Mouse (Mus musculus) left cerebral cortex, adult 8-10 months (tissue): ENCODE data around the gene Tenm1. TPM values are rescaled to one million over a fixed set of nuclear protein-coding genes. Genes with fewer than 3 reads are reported as not detected.

ENCODE experiments used
- DNase-seq, 2 experiments: peaks; one replicate each; pipeline ENCODE4 v3.0.0; 2022; ENCODE audit warnings: low spot score in 2 of 2
- total RNA-seq, 4 experiments: library from RNA; stranded (reverse); gene quantifications; 2 replicates each; pipeline ENCODE4 v1.2.4; 2022

Tenm1 gene
- total RNA-seq, 4 experiments from 2014 or later = 37.8 to 41.6 (median 38.5) TPM

DNA sequence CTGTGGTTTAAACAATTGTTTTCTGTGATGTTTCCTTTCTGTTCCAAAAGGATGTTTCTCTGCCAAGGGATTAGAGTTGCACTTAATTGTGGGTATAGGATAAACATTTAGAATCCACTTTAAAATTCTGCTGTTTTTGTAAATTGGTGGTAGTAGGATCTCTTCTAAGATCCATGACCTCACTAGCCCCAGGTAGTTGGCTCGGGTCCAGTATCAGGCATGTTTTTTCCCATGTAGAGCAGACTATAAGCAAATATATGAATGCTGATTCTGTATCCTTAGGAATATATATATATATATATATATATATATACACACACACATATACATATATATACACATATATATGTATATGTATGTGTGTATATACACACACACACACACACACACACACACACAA lies 567.2 kb downstream of the Tenm1 start:
- DNase-seq = no peak

- no peak for DNase-seq
Measured at GRCm38 (mm10) chrX:42781566-42781965, 647.4 kb downstream of the Tenm1 start.

GRCm38 (mm10) chrX:42718078-42718785 lies 710.7 kb downstream of the Tenm1 start:
- DNase-seq = no peak

DNA sequence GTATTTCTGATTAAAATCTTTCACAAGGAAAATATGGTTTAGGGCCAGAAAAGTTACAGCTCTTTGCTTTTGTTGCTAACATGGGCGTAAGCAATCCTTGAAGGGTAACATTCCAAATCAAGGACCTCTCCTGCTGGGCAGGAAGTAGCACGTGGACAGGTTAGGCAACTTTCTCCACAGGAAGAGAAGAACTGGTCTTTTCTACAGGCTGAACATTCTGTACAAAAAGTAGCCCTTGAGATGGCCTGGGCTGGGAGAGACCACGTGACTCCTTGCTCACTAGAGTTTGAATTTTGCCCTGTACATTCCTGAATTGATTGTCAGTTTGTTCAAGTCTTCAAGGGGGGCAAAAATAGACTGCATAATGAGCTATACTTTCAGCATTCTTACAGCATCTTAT lies 728.6 kb downstream of the Tenm1 start:
- DNase-seq = no peak

DNA sequence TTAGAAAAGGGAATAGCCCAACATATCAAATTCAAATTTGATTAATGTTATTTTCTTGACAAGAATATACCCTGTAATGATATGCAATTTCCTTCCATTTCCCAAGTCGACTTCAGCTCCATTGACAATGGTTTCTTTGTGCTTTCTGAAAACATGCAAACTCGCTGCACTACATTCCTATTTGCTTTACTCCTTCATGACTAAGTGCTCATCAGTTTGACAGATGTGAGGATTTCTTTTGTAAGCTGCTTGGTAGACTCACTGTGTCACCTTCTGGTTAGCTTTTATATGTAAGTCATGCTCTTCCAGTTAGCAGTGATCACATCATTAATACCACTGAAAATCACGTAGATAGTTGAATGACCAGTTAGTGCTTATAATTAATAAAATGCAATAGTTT lies 781.8 kb downstream of the Tenm1 start:
- no peak for DNase-seq

DNA sequence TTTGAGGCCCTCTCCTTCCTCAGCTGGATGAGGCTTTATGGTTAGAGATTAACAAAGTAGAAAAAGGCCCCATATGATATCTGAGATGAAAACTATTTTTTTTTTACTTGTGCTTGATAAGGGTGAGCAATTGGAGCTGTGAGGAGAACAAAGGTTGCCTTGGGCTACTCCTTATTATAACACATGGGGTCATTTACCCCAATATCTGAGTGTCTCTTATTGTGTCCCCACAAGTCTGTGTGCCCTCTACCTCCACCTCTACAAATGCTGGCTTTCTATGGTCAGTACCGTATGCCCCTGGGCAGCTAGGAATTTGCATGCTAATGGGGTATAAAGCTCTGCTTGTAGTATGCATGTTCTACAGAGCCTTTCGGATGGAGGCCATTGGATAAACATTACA lies 848.4 kb downstream of the Tenm1 start:
- no peak for DNase-seq

DNA sequence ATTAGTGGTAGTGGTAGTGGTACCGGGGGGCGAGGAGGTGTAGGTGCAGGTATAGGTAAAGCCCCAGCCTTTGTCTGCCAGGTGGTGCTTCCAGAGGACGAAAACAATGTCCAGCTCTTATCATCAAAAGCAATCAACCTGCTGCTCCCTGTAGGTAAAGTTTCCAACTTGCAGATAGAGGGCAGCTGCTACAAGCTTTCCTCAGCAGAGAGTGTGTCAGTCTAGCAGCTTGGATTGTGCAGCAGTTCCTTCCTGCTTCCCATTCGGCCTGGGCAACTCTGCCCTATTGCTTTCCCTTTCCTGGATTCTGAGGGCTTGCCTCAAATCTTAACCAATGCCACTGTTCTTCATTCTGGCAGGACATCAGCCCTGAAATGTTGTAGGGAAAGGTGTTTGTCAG lies 870.2 kb downstream of the Tenm1 start:
- DNase-seq = no peak

- peak; percentile 12 to 22 for DNase-seq
Measured at GRCm38 (mm10) chrX:42557284-42557683, 871.6 kb downstream of the Tenm1 start.

DNA sequence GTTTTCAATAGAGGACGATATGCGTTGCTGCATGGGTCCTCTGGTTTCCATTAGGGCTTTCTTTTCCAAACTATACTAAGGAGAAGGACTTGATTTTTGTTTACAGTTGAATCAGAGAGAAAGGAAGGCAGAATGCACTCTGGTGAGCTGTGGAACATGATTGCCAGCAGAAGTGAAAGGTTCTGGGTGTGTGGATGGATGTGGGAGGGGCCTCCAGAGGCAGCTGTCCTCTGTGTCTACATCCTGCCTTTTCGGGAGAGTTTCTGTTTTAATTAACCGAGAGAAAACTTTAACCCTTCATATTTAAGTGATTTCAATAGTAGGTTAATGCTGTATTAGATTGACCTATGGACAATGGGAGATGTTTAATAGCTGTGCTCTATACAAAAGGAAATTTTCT lies 880.4 kb downstream of the Tenm1 start:
- DNase-seq = no peak

DNA sequence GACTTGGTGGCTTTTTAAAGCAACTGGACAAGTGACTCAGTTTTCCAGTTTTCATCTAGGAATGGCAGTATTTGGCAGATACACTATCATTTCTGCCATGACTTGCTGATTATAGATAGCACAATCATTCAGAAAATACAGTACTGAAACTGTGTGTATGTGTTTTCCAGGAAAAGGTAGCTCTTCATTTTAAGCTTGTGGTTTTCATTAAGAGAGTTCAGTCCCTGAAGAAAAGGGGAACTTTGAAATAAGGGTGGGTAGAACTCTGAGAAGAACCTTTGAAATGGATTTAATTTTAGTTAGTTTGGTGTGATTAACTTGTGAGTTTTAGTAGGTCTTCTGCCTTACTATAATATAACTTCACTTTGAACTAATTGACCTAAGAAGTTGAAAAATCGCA lies 883.9 kb downstream of the Tenm1 start:
- DNase-seq = no peak

- DNase-seq = no peak
Measured at GRCm38 (mm10) chrX:42540756-42541053, 888.2 kb downstream of the Tenm1 start.

DNA sequence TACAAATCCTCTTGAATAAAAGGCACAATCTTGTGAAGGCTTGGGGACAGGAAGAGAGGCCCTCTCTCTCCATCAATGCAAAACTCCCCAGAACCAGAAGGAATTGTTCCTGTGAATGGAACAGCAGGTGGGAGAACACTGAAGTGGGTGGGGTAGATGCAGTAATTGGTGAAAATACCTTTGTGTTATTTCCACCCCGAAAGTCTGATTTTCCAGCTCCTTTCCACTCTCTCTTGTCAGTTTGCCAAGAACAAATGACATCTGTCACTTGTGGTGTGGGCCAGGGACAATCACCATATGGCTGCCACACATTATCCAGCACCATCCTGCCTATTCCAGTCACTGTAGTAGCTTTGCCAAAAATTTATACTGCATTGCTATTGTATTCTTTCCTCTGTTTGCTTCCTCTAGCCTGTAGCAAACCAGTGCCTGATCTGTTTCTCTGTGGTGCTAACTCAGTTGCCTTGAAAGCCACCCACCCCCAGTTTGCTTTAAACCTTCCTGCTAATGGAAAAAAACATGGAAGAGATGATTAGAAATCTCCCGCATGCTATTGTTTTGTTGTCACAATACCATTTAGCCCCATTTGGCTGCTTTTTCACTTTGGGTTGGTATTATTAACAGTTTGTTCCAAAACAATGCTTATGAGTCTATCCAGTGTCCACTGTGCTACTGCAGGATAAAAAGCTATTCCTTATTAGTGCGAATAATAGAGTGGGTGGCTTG lies 888.7 kb downstream of the Tenm1 start:
- DNase-seq = peak in 1 of 2 experiments; percentile 11

DNA sequence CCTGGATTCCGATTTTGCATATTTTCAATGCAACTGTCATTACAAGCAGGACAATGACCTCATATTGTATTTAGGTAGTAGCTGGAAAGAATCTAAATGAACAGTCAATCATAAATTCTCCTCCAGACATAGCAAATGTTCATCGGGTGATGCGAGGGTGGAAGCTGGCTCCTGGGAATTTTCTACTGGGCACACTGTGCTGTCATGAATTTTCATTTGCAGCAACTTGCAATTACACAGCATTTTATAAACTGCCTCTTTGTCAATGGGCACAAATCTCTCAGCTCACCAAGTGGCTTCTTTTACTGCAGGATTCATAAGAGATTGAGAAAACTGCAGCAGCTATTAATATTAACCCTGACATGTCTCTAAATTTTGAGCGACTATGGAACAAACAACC lies 898.2 kb downstream of the Tenm1 start:
- no peak for DNase-seq

DNA sequence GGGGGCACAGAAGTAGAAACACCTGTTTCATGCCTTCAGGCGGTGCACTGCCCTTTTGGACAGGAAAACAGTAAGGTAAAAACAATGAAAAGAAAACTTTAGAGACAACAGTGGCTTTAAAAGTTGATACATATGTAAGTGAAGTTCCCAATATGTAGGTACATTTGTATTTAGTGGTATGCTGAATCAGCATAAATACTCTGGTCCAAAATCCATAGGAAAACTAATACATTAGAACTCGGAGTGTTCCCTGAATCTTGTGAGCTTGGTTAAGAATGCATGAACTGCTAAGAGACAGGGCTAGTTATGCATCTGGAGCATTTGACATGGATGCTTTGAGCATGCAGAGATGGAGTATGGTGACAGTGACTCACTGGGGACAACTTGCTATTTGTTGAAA lies 906.1 kb downstream of the Tenm1 start:
- DNase-seq = no peak

DNA sequence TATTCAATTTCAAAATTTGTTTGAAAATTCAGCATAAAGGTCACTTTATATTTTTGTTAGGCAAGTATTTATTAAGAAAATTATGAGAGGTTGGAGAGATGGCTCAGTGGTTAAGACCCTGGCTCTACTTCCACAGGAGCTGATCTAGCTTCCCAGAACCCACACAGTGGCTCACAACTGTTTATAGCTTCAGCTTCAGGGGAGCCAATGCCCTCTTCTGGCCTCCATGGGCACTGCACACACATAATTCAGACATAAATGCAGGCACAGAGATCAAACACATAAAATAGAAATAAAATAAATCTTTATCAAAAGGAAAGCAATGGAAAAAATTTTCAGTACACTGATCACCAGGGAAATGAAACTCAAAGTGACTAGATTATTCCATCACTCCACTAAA lies 916.4 kb downstream of the Tenm1 start:
- no peak for DNase-seq

GRCm38 (mm10) chrX:42511105-42511504 lies 917.8 kb downstream of the Tenm1 start:
- no peak for DNase-seq

DNA sequence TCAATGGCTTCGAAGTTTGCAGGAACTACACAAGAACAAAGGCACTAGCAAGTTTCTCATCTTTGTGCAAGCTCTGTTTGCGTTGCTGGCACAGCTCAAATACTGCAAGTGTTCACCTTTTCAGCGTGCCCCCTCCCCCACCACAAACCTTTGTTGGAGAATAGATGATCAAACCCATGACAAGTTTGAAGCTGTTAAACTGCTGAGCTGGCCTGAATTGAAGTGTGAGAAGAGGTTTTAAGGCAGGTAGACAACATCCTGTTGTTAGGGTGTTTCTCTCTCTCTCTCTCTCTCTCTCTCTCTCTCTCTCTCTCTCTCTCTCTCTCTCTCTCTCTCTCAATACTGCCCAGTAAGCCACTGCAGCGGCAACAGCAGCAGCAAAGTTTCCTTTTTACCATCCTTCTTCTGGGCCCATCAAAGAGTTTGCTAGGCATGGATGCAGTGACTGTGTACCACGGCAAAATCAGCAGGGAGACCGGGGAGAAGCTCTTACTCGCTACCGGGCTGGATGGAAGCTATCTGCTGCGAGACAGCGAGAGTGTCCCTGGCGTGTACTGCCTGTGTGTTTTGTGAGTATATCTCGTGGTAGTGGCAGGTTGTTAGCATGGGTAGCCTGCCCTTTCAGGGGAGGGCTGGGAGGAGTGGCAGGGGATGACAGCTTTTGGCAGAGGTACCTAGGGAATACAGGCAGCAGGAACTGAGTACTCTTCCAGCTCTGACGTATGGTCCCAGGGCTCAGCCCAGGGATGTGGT lies 926.5 kb downstream of the Tenm1 start, which contains the start of gene Sh2d1a:
Gene Sh2d1a (plus strand): TSS at position 163 of the 753 bp plus-strand sequence.
- DNase-seq = no peak

DNA sequence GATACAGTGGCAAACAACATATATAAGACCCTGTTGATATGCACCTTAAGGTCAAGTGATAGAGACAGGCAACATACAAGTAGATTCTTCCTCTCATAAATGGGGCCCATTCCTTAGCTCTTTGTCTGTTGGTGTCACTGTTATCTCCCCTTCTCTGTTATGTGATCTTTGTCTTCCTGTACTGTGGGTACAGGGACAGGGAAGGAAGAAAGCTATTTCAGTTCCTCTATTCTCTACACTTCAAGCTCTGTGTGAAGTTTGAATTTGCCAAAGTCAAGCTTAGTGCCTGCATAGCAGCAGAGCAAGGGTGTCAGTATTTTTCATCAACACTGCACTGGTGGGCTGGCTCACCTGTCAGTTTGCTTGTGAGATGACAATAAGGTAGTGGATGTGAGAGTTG lies 928.4 kb downstream of the Tenm1 start:
- no peak for DNase-seq

- no peak for DNase-seq
Measured at GRCm38 (mm10) chrX:42490336-42490735, 938.6 kb downstream of the Tenm1 start.

DNA sequence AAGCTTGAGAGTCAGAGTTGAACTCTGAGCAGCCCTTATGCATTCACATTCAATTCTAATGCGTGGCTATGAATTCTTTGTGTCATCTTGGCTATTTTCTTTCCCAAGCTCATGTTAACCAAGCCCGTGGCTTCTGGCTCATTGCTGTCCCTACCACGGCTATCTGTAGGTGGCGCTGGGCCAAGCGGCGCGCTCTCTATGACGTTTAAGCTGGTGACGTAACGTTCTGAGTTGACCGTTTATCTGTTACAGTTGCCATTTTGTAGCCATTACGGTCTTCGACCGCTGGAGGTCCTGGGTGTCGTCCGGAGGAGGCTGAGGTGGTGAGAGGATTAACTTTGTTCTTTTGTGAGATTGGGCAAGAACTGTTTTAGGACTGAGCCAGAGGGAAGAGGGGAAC lies 939.5 kb downstream of the Tenm1 start, which contains the start of gene Tex13c2:
Gene Tex13c2 (plus strand): TSS at position 246 of the 400 bp plus-strand sequence.
- no peak for DNase-seq
